Mouse (Mus musculus) lung, postnatal 25 days (tissue): ENCODE data around the gene Adamts5.
A peak's percentile ranks its signal among the peaks of the same experiment; 100 is the strongest.

ENCODE experiments used
- DNase-seq: peaks from one replicate; pipeline ENCODE4 v3.0.0; 2022; ENCODE audit warnings: low spot score

Adamts5 gene

GRCm38 (mm10) chr16:85901581-85901910 is at the start of gene Adamts5:
TSS of gene Adamts5 (minus strand) at chr16:85901828.
- DNase-seq: no peak

GRCm38 (mm10) chr16:85950356-85950755 is 48.7 kb upstream of the Adamts5 start:
- DNase-seq: no peak

- peak; percentile 7 for DNase-seq
Observed at GRCm38 (mm10) chr16:85926004-85926403, 24.4 kb upstream of the Adamts5 start.

GRCm38 (mm10) chr16:85922454-85922853 is 20.8 kb upstream of the Adamts5 start:
- peak; percentile 16 for DNase-seq

GRCm38 (mm10) chr16:85920122-85920521 is 18.5 kb upstream of the Adamts5 start:
- no peak for DNase-seq

GRCm38 (mm10) chr16:85900702-85901580 is 687 bp downstream of the Adamts5 start:
- DNase-seq: peak; percentile 18

- no peak for DNase-seq
Observed at GRCm38 (mm10) chr16:85899790-85900587, 1.6 kb downstream of the Adamts5 start.

GRCm38 (mm10) chr16:85899301-85899721 is 2.3 kb downstream of the Adamts5 start:
- DNase-seq: peak; percentile 54

GRCm38 (mm10) chr16:85898816-85899215 is 2.8 kb downstream of the Adamts5 start:
- no peak for DNase-seq

GRCm38 (mm10) chr16:85898391-85898790 is 3.2 kb downstream of the Adamts5 start:
- peak; percentile 43 for DNase-seq

GRCm38 (mm10) chr16:85897854-85898253 is 3.8 kb downstream of the Adamts5 start:
- DNase-seq: no peak

- no peak for DNase-seq
Observed at GRCm38 (mm10) chr16:85895948-85896347, 5.7 kb downstream of the Adamts5 start.

GRCm38 (mm10) chr16:85889778-85890177 is 11.8 kb downstream of the Adamts5 start:
- no peak for DNase-seq

- no peak for DNase-seq
Observed at GRCm38 (mm10) chr16:85887289-85888051, 14.2 kb downstream of the Adamts5 start.

- no peak for DNase-seq
Observed at GRCm38 (mm10) chr16:85879075-85879474, 22.6 kb downstream of the Adamts5 start.

GRCm38 (mm10) chr16:85874141-85874540 is 27.5 kb downstream of the Adamts5 start:
- no peak for DNase-seq

GRCm38 (mm10) chr16:85871971-85872370 is 29.7 kb downstream of the Adamts5 start:
- DNase-seq: no peak

- no peak for DNase-seq
Observed at GRCm38 (mm10) chr16:85871248-85871647, 30.4 kb downstream of the Adamts5 start.

GRCm38 (mm10) chr16:85864691-85865389 is 36.8 kb downstream of the Adamts5 start:
- DNase-seq: no peak

- DNase-seq: no peak
Observed at GRCm38 (mm10) chr16:85854505-85854904, 47.1 kb downstream of the Adamts5 start.

- no peak for DNase-seq
Observed at GRCm38 (mm10) chr16:85827066-85827465, 74.6 kb downstream of the Adamts5 start.
